Mouse (Mus musculus) adrenal gland, postnatal 36 days (tissue): Measurements from ENCODE around the gene Dbndd1. TPM values are rescaled to one million over a fixed set of nuclear protein-coding genes. Genes with fewer than 3 reads are reported as not detected.
"Not testable (repeated sequence)": the region's sequence is repeated elsewhere in the genome, so short reads cannot be mapped to it uniquely, and the experiment has no call there.

Experiments
- DNase-seq, 2 experiments: peaks; one replicate each; pipeline ENCODE4 v3.0.0; 2021; ENCODE audit warnings: mixed read lengths in 1 of 2
- total RNA-seq, 2 experiments: library from RNA; stranded (reverse); gene quantifications; 2 replicates each; pipeline ENCODE4 v1.2.3; 2021

Dbndd1 gene
- total RNA-seq, 2 experiments from 2014 or later: 0.43 TPM; not detected in 1

GRCm38 (mm10) chr8:123497699-123498098 lies 17.6 kb downstream of the Dbndd1 start:
- DNase-seq: no peak

- DNase-seq: no peak
These were observed 22.4 kb downstream of the Dbndd1 start for GRCm38 (mm10) chr8:123492898-123493297.

- DNase-seq: no peak
These were observed 23.8 kb downstream of the Dbndd1 start for GRCm38 (mm10) chr8:123491280-123492075.

- peak in 1 of 2 experiments; percentile 16 for DNase-seq
These were observed 32.6 kb downstream of the Dbndd1 start for GRCm38 (mm10) chr8:123482627-123483026.

GRCm38 (mm10) chr8:123478456-123479218 lies 36.6 kb downstream of the Dbndd1 start:
- DNase-seq: peak in 1 of 2 experiments; percentile 6

GRCm38 (mm10) chr8:123477737-123478258 lies 37.5 kb downstream of the Dbndd1 start, which contains the start of gene Afg3l1:
TSS of gene Afg3l1 (plus strand) at chr8:123477903.
- DNase-seq: peak; percentile 95 to 97

- peak in 1 of 2 experiments; percentile 12 for DNase-seq
These were observed 38.1 kb downstream of the Dbndd1 start for GRCm38 (mm10) chr8:123476911-123477736.

GRCm38 (mm10) chr8:123474549-123474948 lies 40.7 kb downstream of the Dbndd1 start:
- not testable (repeated sequence) for DNase-seq

GRCm38 (mm10) chr8:123472991-123473390 lies 42.3 kb downstream of the Dbndd1 start:
- DNase-seq: not testable (repeated sequence)

GRCm38 (mm10) chr8:123467476-123467875 lies 47.8 kb downstream of the Dbndd1 start:
- DNase-seq: no peak

GRCm38 (mm10) chr8:123463651-123464050 lies 51.6 kb downstream of the Dbndd1 start:
- no peak for DNase-seq

Other genes with a start within 250 kb of the Dbndd1 start
- 10 to 100 TPM in 1 of 2 experiments, 1 to 10 TPM in 1; 1.9 to 10.5 TPM for gene Fanca, start 196.9 kb downstream of the Dbndd1 start, total RNA-seq
- gene Spire2, start 182.8 kb downstream of the Dbndd1 start, total RNA-seq: 1 to 10 TPM; 1.1 to 1.4 TPM
- gene Tcf25, start 141.7 kb downstream of the Dbndd1 start, total RNA-seq: 100 to 1,000 TPM; 213 to 255 TPM
- not detected for gene Mc1r, start 108.4 kb downstream of the Dbndd1 start, total RNA-seq
- 1 to 10 TPM; 4.5 to 4.7 TPM for gene Tubb3, start 104.0 kb downstream of the Dbndd1 start, total RNA-seq
- 10 to 100 TPM; 21.7 to 32.6 TPM for gene Def8, start 91.9 kb downstream of the Dbndd1 start, total RNA-seq
- 10 to 100 TPM; 64.2 TPM for gene Afg3l1, start 37.6 kb downstream of the Dbndd1 start, total RNA-seq
- gene Gas8, start 3.4 kb upstream of the Dbndd1 start, total RNA-seq: 10 to 100 TPM; 12.1 to 14.7 TPM
- 10 to 100 TPM; 40.8 to 55.7 TPM for gene Rhou, start 138.5 kb upstream of the Dbndd1 start, total RNA-seq